Mouse (Mus musculus) E14TG2a.4 (cell line): ENCODE measurements around the gene Lmbr1l.
"Not testable (repeated sequence)": the region's sequence is repeated elsewhere in the genome, so short reads cannot be mapped to it uniquely, and the experiment has no call there.

ENCODE experiments used
- H3K27me3 ChIP-seq: 2 replicates; pipeline ENCODE4 v1.6.1; 2014; ENCODE audit warnings: low read length, control low read depth; ENCODE audit not compliant: insufficient read depth
- H3K36me3 ChIP-seq: 2 replicates; pipeline ENCODE4 v1.6.1; 2014; ENCODE audit warnings: low read length, control low read depth; ENCODE audit not compliant: insufficient read depth
- H3K4me1 ChIP-seq: replicated peaks from 2 replicates; pipeline ENCODE4 v1.6.1; 2014; ENCODE audit warnings: low read depth, low read length, control low read depth
- H3K4me3 ChIP-seq: replicated peaks from 2 replicates; pipeline ENCODE4 v1.5.1; 2014; ENCODE audit warnings: mild to moderate bottlenecking, low read length
- H3K9me3 ChIP-seq: 2 replicates; pipeline ENCODE4 v1.6.1; 2014; ENCODE audit warnings: low read length, control low read depth
- CTCF ChIP-seq: conservative IDR thresholded peaks from 2 replicates; pipeline ENCODE4 v1.5.1; 2014; ENCODE audit warnings: low read length
- NANOG ChIP-seq: IDR thresholded peaks from 2 replicates; pipeline ENCODE4 v1.6.1; 2014; ENCODE audit warnings: borderline replicate concordance, low read length, mixed read lengths
- POU5F1 ChIP-seq: IDR thresholded peaks from 2 replicates; pipeline ENCODE4 v1.6.1; 2014; ENCODE audit warnings: low read length, borderline replicate concordance

The Lmbr1l gene

DNA sequence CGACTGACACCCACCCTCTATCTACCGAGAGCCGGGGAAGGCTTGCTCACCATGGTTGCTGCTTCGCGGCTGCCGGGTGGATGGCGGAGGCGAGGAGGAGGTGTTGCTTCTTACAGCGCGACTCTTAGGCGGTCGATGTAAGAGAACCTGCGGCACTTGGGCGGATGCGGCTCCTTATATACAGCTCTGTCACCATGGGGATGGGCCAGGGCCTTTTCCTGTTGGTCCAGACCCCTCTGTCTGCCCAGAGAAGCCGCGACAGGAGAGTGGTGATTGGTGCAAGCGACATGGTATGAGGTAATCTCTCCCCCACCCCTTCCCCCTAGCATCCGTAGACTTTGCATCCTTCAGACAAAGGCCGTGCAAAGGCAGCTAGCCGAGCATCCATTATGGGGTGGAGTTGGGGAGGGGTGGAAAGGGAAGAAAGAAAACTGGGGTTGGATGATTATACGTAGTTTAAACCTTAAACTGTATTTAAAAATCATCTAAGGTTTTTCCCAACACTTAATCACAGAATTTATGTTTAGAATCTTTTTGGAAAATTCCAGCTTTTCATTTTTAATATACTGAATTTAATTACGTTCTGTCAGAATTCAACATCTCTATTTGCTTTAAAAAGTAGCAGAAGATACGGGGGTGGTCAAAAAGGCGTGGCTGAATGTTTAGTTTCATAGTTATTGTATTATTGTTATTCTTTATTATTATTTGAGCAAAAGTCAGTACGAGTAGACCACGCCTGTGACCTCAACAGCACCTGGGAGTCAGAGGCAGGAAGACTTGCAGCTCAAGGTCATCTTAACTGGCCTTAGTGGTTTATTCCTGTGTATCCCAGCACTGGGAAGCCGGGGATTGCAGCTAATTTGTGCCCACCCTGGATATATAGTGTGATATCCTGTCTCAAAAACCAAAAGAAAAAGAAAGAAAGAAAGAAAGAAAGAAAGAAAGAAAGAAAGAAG lies 35.6 kb upstream of the Lmbr1l start, which contains the start of the genes Gm49450 and Tuba1a:
Gm49450 (minus strand) TSS at position 151 of the 956 bp plus-strand sequence.
Tuba1a (minus strand) TSS at position 303 of the 956 bp plus-strand sequence.
- Histone ChIP-seq H3K36me3 (peaks cover 22% of the 10 kb centered on the region), H3K27me3 (no peaks in the 10 kb centered on the region), H3K4me3 (peak within 1 kb of the TSS; percentile 92), H3K9me3 (no peaks in the 10 kb centered on the region), H3K4me1 (peaks cover 40% of the 10 kb centered on the region)
- TF ChIP-seq NANOG (no peak), CTCF (no peak)

- Histone ChIP-seq H3K4me3 (peak overlapping the region; percentile 92), H3K9me3 (no peaks in the 10 kb centered on the region), H3K36me3 (peaks cover 22% of the 10 kb centered on the region), H3K27me3 (no peaks in the 10 kb centered on the region), H3K4me1 (peaks cover 46% of the 10 kb centered on the region)
- TF ChIP-seq POU5F1 (no peak), NANOG (no peak), CTCF (no peak; the same call in 1 of the 2 replicates)
These were observed 34.8 kb upstream of the Lmbr1l start for GRCm38 (mm10) chr15:98952751-98953400.

DNA sequence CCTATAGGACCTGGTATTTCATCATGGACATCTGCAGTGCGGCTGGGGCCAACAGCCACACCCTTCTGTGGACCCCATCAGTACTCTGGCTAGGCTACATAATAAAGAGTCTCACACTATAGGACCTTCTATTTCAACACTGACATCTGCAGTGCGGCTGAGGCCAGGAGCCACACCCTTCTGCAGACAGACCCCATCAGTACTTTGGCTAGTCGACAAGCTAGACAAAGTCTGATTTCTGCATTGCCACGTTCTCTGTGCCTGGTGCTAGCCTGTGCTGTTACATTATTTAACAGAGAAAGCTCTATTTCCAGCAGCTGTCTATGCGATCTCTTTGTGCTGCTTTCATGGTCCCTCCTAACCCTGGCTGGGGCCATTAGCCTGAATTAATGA lies 34.0 kb upstream of the Lmbr1l start:
- H3K4me1 ChIP-seq = peaks cover 54% of the 10 kb centered on the region
- peak overlapping the region; percentile 92 for H3K4me3 ChIP-seq
- peaks cover 22% of the 10 kb centered on the region for H3K36me3 ChIP-seq
- TF ChIP-seq NANOG = no peak
- no peak for TF ChIP-seq POU5F1
- no peak for TF ChIP-seq CTCF
- H3K9me3 ChIP-seq = no peaks in the 10 kb centered on the region
- H3K27me3 ChIP-seq = no peaks in the 10 kb centered on the region

GRCm38 (mm10) chr15:98951122-98952062 lies 33.4 kb upstream of the Lmbr1l start:
- H3K9me3 ChIP-seq, H3K27me3 ChIP-seq: not testable (repeated sequence)
- Histone ChIP-seq H3K4me1 (peaks cover 55% of the 10 kb centered on the region), H3K36me3 (peaks cover 22% of the 10 kb centered on the region), H3K4me3 (peak overlapping the region; percentile 92)

- Histone ChIP-seq H3K4me1 (peaks cover 56% of the 10 kb centered on the region), H3K9me3 (no peaks in the 10 kb centered on the region), H3K27me3 (no peaks in the 10 kb centered on the region), H3K4me3 (no peak overlapping the region), H3K36me3 (peaks cover 22% of the 10 kb centered on the region)
- TF ChIP-seq CTCF (no peak), POU5F1 (no peak), NANOG (no peak)
These were observed 31.5 kb upstream of the Lmbr1l start for GRCm38 (mm10) chr15:98949607-98949892.

GRCm38 (mm10) chr15:98948857-98949606 lies 31.0 kb upstream of the Lmbr1l start:
- TF ChIP-seq CTCF = no peak
- TF ChIP-seq NANOG = no peak
- no peak for TF ChIP-seq POU5F1
- Histone ChIP-seq H3K9me3 (no peaks in the 10 kb centered on the region), H3K4me1 (peaks cover 56% of the 10 kb centered on the region), H3K4me3 (no peak overlapping the region), H3K27me3 (no peaks in the 10 kb centered on the region), H3K36me3 (peaks cover 22% of the 10 kb centered on the region)

GRCm38 (mm10) chr15:98948382-98948781 lies 30.4 kb upstream of the Lmbr1l start:
- H3K4me1 ChIP-seq = peaks cover 59% of the 10 kb centered on the region
- H3K9me3 ChIP-seq = no peaks in the 10 kb centered on the region
- H3K36me3 ChIP-seq = peaks cover 22% of the 10 kb centered on the region
- H3K27me3 ChIP-seq = no peaks in the 10 kb centered on the region
- TF ChIP-seq NANOG (no peak), POU5F1 (no peak), CTCF (no peak)
- no peak overlapping the region for H3K4me3 ChIP-seq

DNA sequence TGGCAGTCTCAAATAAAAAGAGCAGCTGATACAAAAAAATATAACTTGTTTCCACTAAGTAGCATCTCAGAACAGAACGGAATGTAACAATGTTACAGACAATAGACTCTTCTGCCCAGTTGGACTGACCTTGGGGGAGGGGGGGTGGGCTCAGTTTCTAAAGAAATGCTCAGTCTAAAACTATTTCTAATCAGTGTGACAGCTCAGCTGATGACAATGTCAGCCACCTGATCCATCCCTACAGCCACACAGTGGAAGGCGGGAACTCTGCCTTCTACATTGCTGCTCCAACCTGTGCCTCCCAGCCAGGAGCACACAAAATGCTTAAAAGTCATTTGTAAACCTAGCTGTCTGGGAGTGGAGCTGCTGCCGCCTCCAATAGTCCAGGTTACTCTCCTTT lies 29.9 kb upstream of the Lmbr1l start:
- Histone ChIP-seq H3K27me3 (no peaks in the 10 kb centered on the region), H3K4me3 (no peak overlapping the region), H3K4me1 (peaks cover 63% of the 10 kb centered on the region), H3K36me3 (peaks cover 22% of the 10 kb centered on the region), H3K9me3 (no peaks in the 10 kb centered on the region)
- TF ChIP-seq POU5F1 (no peak), NANOG (no peak), CTCF (no peak)
